Mouse (Mus musculus) 416B (cell line): ENCODE measurements around the gene Fbxw8.

ENCODE experiments used
- DNase-seq: peaks from one replicate; pipeline ENCODE4 v3.0.0; 2011; ENCODE audit warnings: low read depth

Fbxw8 gene

GRCm38 (mm10) chr5:118155565-118155947, 292 bp upstream of the Fbxw8 start:
- DNase-seq, result no peak

- DNase-seq, result no peak
Measured at GRCm38 (mm10) chr5:118149711-118150110, 5.6 kb downstream of the Fbxw8 start.

GRCm38 (mm10) chr5:118147264-118147663, 8.0 kb downstream of the Fbxw8 start:
- DNase-seq, result no peak

- no peak for DNase-seq
Measured at GRCm38 (mm10) chr5:118145999-118146679, 9.1 kb downstream of the Fbxw8 start.

GRCm38 (mm10) chr5:118145458-118145857, 9.8 kb downstream of the Fbxw8 start:
- no peak for DNase-seq

GRCm38 (mm10) chr5:118144770-118145169, 10.5 kb downstream of the Fbxw8 start:
- DNase-seq, result no peak

GRCm38 (mm10) chr5:118144327-118144726, 10.9 kb downstream of the Fbxw8 start:
- peak; percentile 11 for DNase-seq

GRCm38 (mm10) chr5:118143211-118144026, 11.8 kb downstream of the Fbxw8 start:
- no peak for DNase-seq

- no peak for DNase-seq
Measured at GRCm38 (mm10) chr5:118142471-118142870, 12.8 kb downstream of the Fbxw8 start.

GRCm38 (mm10) chr5:118139630-118140029, 15.6 kb downstream of the Fbxw8 start:
- DNase-seq, result no peak

- no peak for DNase-seq
Measured at GRCm38 (mm10) chr5:118136391-118136790, 18.9 kb downstream of the Fbxw8 start.

GRCm38 (mm10) chr5:118128651-118129050, 26.6 kb downstream of the Fbxw8 start:
- no peak for DNase-seq

- no peak for DNase-seq
Measured at GRCm38 (mm10) chr5:118128208-118128607, 27.1 kb downstream of the Fbxw8 start.

- DNase-seq, result no peak
Measured at GRCm38 (mm10) chr5:118126671-118127070, 28.6 kb downstream of the Fbxw8 start.

GRCm38 (mm10) chr5:118123096-118123495, 32.2 kb downstream of the Fbxw8 start:
- no peak for DNase-seq

- DNase-seq, result no peak
Measured at GRCm38 (mm10) chr5:118121928-118122327, 33.3 kb downstream of the Fbxw8 start.

GRCm38 (mm10) chr5:118120670-118121069, 34.6 kb downstream of the Fbxw8 start:
- no peak for DNase-seq

GRCm38 (mm10) chr5:118118922-118119321, 36.3 kb downstream of the Fbxw8 start:
- no peak for DNase-seq

- DNase-seq, result no peak
Measured at GRCm38 (mm10) chr5:118118351-118118750, 36.9 kb downstream of the Fbxw8 start.

GRCm38 (mm10) chr5:118113617-118114016, 41.6 kb downstream of the Fbxw8 start:
- peak; percentile 61 for DNase-seq

GRCm38 (mm10) chr5:118113043-118113442, 42.2 kb downstream of the Fbxw8 start:
- no peak for DNase-seq

GRCm38 (mm10) chr5:118108794-118109440, 46.3 kb downstream of the Fbxw8 start:
- DNase-seq, result no peak
